28 mouse cellular contexts compared by ENCODE assay signal in the genomic region with DNA sequence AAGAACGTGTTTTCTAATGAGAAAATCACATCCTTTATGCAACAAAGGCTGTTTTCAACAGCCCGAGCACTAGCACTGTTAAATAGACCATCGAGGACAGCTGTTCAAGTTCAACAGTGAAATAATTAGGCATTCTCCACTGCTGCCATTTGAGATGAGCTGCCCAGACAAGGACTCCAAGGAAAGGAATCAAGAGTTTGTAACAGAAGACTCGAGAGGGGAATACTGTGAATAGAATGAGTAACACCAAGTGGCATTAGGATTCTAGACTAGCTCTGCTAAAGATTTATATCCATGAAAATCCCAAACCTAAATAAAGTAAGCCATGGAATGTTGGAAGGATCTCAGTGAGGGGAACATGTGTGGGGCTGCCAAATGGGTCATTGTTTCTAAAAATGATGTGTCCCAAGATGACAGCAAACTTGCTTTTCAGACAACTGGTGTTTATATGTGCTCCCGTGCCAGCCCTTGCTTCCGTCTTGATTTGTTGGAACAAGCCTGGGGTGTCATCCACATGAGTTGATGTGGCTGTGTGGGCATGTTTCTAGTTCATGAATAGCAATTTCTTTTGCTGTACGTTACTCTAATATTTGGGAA.
DNase-seq lines count a peak whose midpoint lies in the region; ATAC-seq and TF ChIP-seq lines count a peak whose summit lies in the region.
"Had no signal": no experiment of that assay in that cellular context is flagged by ENCODE, and none has a peak within 500 bp of the region (broad histone marks: within the 10 kb centered on the region; RNA-seq: fewer than 3 reads in every experiment).

No protein-coding gene starts in this region.

- H3K4me2 ChIP-seq in lung, postnatal 0 days (replicated peaks; ENCODE audit: low read depth, low read length): no peak overlapping the region
- no peak overlapping the region for H3K4me2 ChIP-seq in liver, embryonic 11.5 days
- no peak overlapping the region for H3K4me2 ChIP-seq in neural tube, embryonic 15.5 days
- H3K4me2 ChIP-seq: embryonic facial prominence, embryonic 12.5 days; heart, embryonic 11.5 days; hindbrain, embryonic 13.5 days; liver, embryonic 13.5 days; midbrain, embryonic 11.5 days; neural tube, embryonic 12.5 days had no signal

- 0 out of 2 replicates have a peak, but pooled peaks have one; percentile 27 for ATAC-seq in frontal cortex, adult (ENCODE audit: low TSS enrichment)
- no peak for ATAC-seq in lung, postnatal 0 days
- no peak for ATAC-seq in liver, embryonic 11.5 days (replicated peaks; ENCODE audit: low FRiP score)
- ATAC-seq in neural tube, embryonic 15.5 days (ENCODE audit: low FRiP score): no peak
- ATAC-seq: intestine, embryonic 16.5 days; midbrain, embryonic 16.5 days; Patski had no signal

- H3K4me3 ChIP-seq in lung, postnatal 0 days (ENCODE audit: low read depth, low read length): no peak overlapping the region
- no peak overlapping the region for H3K4me3 ChIP-seq in lung, adult 2 months (replicated peaks; ENCODE audit: extremely low read depth, low read depth, low read length)
- H3K4me3 ChIP-seq in liver, embryonic 11.5 days (ENCODE audit: low read depth, low read length): no peak overlapping the region
- no peak overlapping the region for H3K4me3 ChIP-seq in neural tube, embryonic 15.5 days (replicated peaks)
- H3K4me3 ChIP-seq: embryonic facial prominence, embryonic 12.5 days; erythroblast, embryonic 14.5 days; hindbrain, embryonic 13.5 days; liver, embryonic 13.5 days; neural tube, embryonic 12.5 days had no signal

- WGBS in lung, postnatal 0 days: 63% methylated on average over 7 of the region's 7 CpGs
- WGBS in lung, adult 2 months: 65% methylated on average over 7 of the region's 7 CpGs
- WGBS in liver, embryonic 11.5 days: 86% methylated on average over 7 of the region's 7 CpGs
- WGBS in neural tube, embryonic 15.5 days: 49% methylated on average over 7 of the region's 7 CpGs

- H3K27me3 ChIP-seq in lung, postnatal 0 days (replicated peaks; ENCODE audit: insufficient read depth, low read length): no peaks in the 10 kb centered on the region
- no peaks in the 10 kb centered on the region for H3K27me3 ChIP-seq in liver, embryonic 11.5 days (replicated peaks; ENCODE audit: control insufficient read depth, insufficient read depth, low read length)
- H3K27me3 ChIP-seq in neural tube, embryonic 15.5 days (replicated peaks): no peaks in the 10 kb centered on the region
- H3K27me3 ChIP-seq: embryonic facial prominence, embryonic 12.5 days; hindbrain, embryonic 13.5 days; liver, embryonic 13.5 days; neural tube, embryonic 12.5 days had no signal

- TF ChIP-seq EP300 in lung, postnatal 0 days (IDR thresholded peaks at IDR 0.05): no peak

- H3K36me3 ChIP-seq in lung, postnatal 0 days (ENCODE audit: insufficient read depth, low read length): no peaks in the 10 kb centered on the region
- H3K36me3 ChIP-seq in liver, embryonic 11.5 days (ENCODE audit: control insufficient read depth, insufficient read depth, low read length): no peaks in the 10 kb centered on the region
- H3K36me3 ChIP-seq in neural tube, embryonic 15.5 days: no peaks in the 10 kb centered on the region
- H3K36me3 ChIP-seq: embryonic facial prominence, embryonic 12.5 days; hindbrain, embryonic 13.5 days; liver, embryonic 13.5 days; neural tube, embryonic 12.5 days had no signal

- no peak for DNase-seq in frontal cortex, postnatal 10 days (ENCODE audit: low spot score in 2 of 2)
- DNase-seq in lung, postnatal 0 days (ENCODE audit: low spot score): peak; percentile 19
- no peak for DNase-seq in lung, adult 2 months
- peak; percentile 19 for DNase-seq in lung, postnatal 14 days
- DNase-seq in liver, embryonic 11.5 days (ENCODE audit: low spot score): no peak
- DNase-seq: adrenal gland, postnatal 10 days; cerebellum, adult 11 months; cerebellum, adult 9-10 months; cerebellum, postnatal 36 days; gastrocnemius, postnatal 25 days; heart, adult 18-20 months; heart, postnatal 36 days; kidney, adult 8-10 months; liver, embryonic 13.5 days; thymus, adult 18-20 months; thymus, postnatal 36 days had no signal

- H3K4me1 ChIP-seq in lung, postnatal 0 days (ENCODE audit: insufficient read depth, low read depth, low read length): no peaks in the 10 kb centered on the region
- H3K4me1 ChIP-seq in lung, adult 2 months (ENCODE audit: control insufficient read depth, insufficient read depth, low read length): no peaks in the 10 kb centered on the region
- H3K4me1 ChIP-seq in liver, embryonic 11.5 days (replicated peaks; ENCODE audit: control insufficient read depth, insufficient read depth, low read length): no peaks in the 10 kb centered on the region
- H3K4me1 ChIP-seq in neural tube, embryonic 15.5 days: peaks cover 10% of the 10 kb centered on the region
- H3K4me1 ChIP-seq: embryonic facial prominence, embryonic 12.5 days; liver, embryonic 13.5 days; neural tube, embryonic 12.5 days had no signal

- H3K9ac ChIP-seq in lung, postnatal 0 days (replicated peaks; ENCODE audit: low read depth): no peak overlapping the region
- H3K9ac ChIP-seq in liver, embryonic 11.5 days (ENCODE audit: low read depth, low read length): no peak overlapping the region
- H3K9ac ChIP-seq in neural tube, embryonic 15.5 days (replicated peaks): no peak overlapping the region
- H3K9ac ChIP-seq: embryonic facial prominence, embryonic 12.5 days; hindbrain, embryonic 13.5 days; liver, embryonic 13.5 days; neural tube, embryonic 12.5 days had no signal

- no peaks in the 10 kb centered on the region for H3K9me3 ChIP-seq in lung, postnatal 0 days (ENCODE audit: low read length)
- no peaks in the 10 kb centered on the region for H3K9me3 ChIP-seq in liver, embryonic 11.5 days (ENCODE audit: control insufficient read depth, low read length)
- H3K9me3 ChIP-seq in neural tube, embryonic 15.5 days (replicated peaks): no peaks in the 10 kb centered on the region
- H3K9me3 ChIP-seq: embryonic facial prominence, embryonic 12.5 days; hindbrain, embryonic 13.5 days; liver, embryonic 13.5 days; neural tube, embryonic 12.5 days had no signal

- no peak for TF ChIP-seq CTCF in lung, postnatal 0 days (IDR thresholded peaks at IDR 0.05)
- TF ChIP-seq CTCF in lung, adult 2 months (IDR thresholded peaks at IDR 0.05; ENCODE audit: insufficient read depth, low read length): no peak

- TF ChIP-seq POLR2A in lung, adult 2 months (IDR thresholded peaks at IDR 0.05; ENCODE audit: borderline replicate concordance, extremely low read depth, low read depth, low read length): no peak

- H3K27ac ChIP-seq in lung, postnatal 0 days (ENCODE audit: low read length): no peak overlapping the region
- H3K27ac ChIP-seq in liver, embryonic 11.5 days (ENCODE audit: low read depth, low read length): no peak overlapping the region
- no peak overlapping the region for H3K27ac ChIP-seq in neural tube, embryonic 15.5 days (replicated peaks)
- H3K27ac ChIP-seq: embryonic facial prominence, embryonic 12.5 days; hindbrain, embryonic 13.5 days; kidney, postnatal 0 days; liver, embryonic 13.5 days; neural tube, embryonic 12.5 days had no signal

Comparison
In these comparisons a context has a peak if more than half of its experiments do, and no peak if none do; other contexts are left out.
1. DNase-seq: peak in lung, postnatal 0 days (single experiment) and lung, postnatal 14 days (single experiment); none in frontal cortex, postnatal 10 days (0 of 2), lung, adult 2 months (single experiment) and liver, embryonic 11.5 days (single experiment).